Mouse (Mus musculus) limb, embryonic 10.5 days (tissue): ENCODE measurements around the gene Gria1. TPM values are rescaled to one million over a fixed set of nuclear protein-coding genes. Genes with fewer than 3 reads are reported as not detected.

ENCODE experiments used
- DNase-seq: peaks from one replicate; pipeline ENCODE4 v3.0.0-alpha.2; 2017; ENCODE audit warnings: low spot score
- H3K27ac ChIP-seq: fragments of 300-500 bp; sonication (generic); 2 replicates; pipeline ENCODE4 v1.5.1; 2016; ENCODE audit warnings: mild to moderate bottlenecking
- H3K27me3 ChIP-seq: fragments of 300-500 bp; sonication (generic); 2 replicates; pipeline ENCODE4 v1.6.1; 2016; ENCODE audit warnings: low read depth, mild to moderate bottlenecking; ENCODE audit not compliant: poor library complexity, severe bottlenecking
- H3K36me3 ChIP-seq: fragments of 300-500 bp; sonication (generic); 2 replicates; pipeline ENCODE4 v1.6.1; 2016; ENCODE audit warnings: mild to moderate bottlenecking, moderate library complexity
- H3K4me1 ChIP-seq: fragments of 300-500 bp; sonication (generic); 2 replicates; pipeline ENCODE4 v1.6.1; 2016
- H3K4me3 ChIP-seq: fragments of 300-500 bp; sonication (generic); 2 replicates; pipeline ENCODE4 v1.5.1; 2016; ENCODE audit warnings: mild to moderate bottlenecking, moderate library complexity
- H3K9me3 ChIP-seq: fragments of 300-500 bp; sonication (generic); replicated peaks from 2 replicates; pipeline ENCODE4 v1.6.1; 2016; ENCODE audit warnings: mild to moderate bottlenecking
- WGBS: fragments of 180-500 bp; shearing (Covaris S2); methylation state at CpG from one replicate; pipeline ENCODE4 v1.1.7; 2016; 5-methylcytosine and 5-hydroxymethylcytosine counted together
- polyA plus RNA-seq: library from polyadenylated mRNA; unstranded; fragments of >200 nt; fragmentation: Nextera tagmentation; extraction: Ambion mirVana; gene quantifications from 2 replicates; pipeline ENCODE4 v1.2.1, GENCODE M21; 2016

Gene Gria1
- polyA plus RNA-seq, 1 experiment from 2014 or later: 0.48 TPM

DNA sequence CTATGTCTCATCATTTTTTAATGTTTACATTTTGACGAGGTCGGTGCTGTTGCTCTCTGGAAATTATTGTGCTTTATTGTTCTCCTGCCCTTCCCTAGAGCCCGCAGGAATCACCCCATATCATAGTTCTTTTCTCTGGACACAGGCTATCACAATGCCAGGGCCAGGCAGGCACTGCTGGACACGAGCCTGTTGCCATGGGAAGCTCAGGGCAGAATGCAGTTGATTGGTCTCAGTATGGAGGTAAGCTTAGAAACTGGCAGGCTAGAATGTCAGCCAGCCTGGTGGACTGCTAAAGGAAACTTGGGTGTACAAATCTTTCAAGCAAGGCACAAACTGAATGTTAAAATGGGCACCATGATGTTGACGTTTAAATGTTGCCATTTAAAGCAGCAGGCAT is 78.3 kb downstream of the Gria1 start:
- Histone ChIP-seq H3K9me3 (no peaks in the 10 kb centered on the region), H3K4me3 (no peak overlapping the region)
- 87% methylated on average over 5 of the region's 5 CpGs for WGBS

GRCm38 (mm10) chr11:57090705-57091104 is 79.5 kb downstream of the Gria1 start:
- no peak for DNase-seq
- no peaks in the 10 kb centered on the region for H3K4me1 ChIP-seq
- no peak overlapping the region for H3K4me3 ChIP-seq
- no peaks in the 10 kb centered on the region for H3K27me3 ChIP-seq
- no peaks in the 10 kb centered on the region for H3K36me3 ChIP-seq
- H3K27ac ChIP-seq: no peak overlapping the region
- no peaks in the 10 kb centered on the region for H3K9me3 ChIP-seq

More for the DNA sequence above, 78.3 kb downstream of the Gria1 start:
- Histone ChIP-seq H3K27ac (no peak overlapping the region), H3K27me3 (no peaks in the 10 kb centered on the region), H3K36me3 (no peaks in the 10 kb centered on the region), H3K4me1 (no peaks in the 10 kb centered on the region)
- no peak for DNase-seq

- 87% methylated on average over 3 of the region's 3 CpGs for WGBS
- no peaks in the 10 kb centered on the region for H3K36me3 ChIP-seq
- no peak overlapping the region for H3K27ac ChIP-seq
- no peaks in the 10 kb centered on the region for H3K27me3 ChIP-seq
- H3K4me3 ChIP-seq: no peak overlapping the region
- DNase-seq: no peak
- no peaks in the 10 kb centered on the region for H3K4me1 ChIP-seq
- no peaks in the 10 kb centered on the region for H3K9me3 ChIP-seq
These were observed 80.2 kb downstream of the Gria1 start for GRCm38 (mm10) chr11:57091276-57091914.

DNA sequence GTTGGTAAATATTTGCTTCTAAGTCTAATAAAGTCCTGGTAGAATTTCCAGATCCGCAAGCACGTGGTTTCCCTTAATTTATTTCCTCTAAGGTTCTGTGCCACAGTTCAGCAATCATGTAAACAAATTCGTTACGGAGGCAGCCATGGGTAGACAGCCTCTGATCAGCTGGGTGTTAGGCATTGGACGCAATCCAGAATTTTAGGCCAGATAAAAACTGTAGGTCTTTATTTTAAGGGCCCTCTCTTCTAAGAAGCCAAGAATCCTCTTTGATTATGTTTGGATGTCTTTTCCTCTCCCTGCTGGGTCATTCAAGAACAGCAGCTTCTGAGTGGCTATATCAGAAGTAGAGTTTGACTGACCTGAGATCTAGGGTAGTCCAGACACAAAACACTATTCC is 89.3 kb downstream of the Gria1 start:
- Histone ChIP-seq H3K4me3 (no peak overlapping the region), H3K36me3 (no peaks in the 10 kb centered on the region), H3K4me1 (no peaks in the 10 kb centered on the region), H3K27me3 (no peaks in the 10 kb centered on the region), H3K9me3 (no peaks in the 10 kb centered on the region), H3K27ac (no peak overlapping the region)
- DNase-seq: no peak
- WGBS: 84% methylated on average over 5 of the region's 5 CpGs

DNA sequence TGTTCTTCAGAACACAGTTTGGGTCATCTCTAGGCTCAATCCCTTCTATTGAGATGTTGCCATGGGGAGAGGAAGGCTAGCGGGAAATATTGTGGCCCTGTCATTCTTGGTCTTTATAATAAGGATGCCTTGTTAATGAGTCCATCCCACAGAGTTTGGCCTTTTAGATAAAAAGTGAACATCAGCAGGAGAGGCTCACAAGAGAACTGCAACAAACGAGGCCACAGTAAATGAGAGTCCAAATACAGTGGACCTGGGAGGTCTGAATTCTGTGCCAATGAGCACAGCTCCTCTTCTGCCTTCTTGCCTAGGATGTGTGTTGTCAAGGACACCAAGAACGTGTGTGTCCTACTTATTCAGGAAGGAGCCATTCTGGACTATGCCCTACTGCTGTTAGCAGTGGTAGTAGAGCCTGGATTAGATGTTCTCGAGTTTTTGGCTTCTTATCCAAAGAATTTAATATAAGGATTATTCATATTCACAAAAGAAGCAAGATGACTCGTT is 92.6 kb downstream of the Gria1 start:
- H3K27ac ChIP-seq: no peak overlapping the region
- no peak overlapping the region for H3K4me3 ChIP-seq
- no peaks in the 10 kb centered on the region for H3K9me3 ChIP-seq
- no peaks in the 10 kb centered on the region for H3K4me1 ChIP-seq
- 84% methylated on average over 5 of the region's 5 CpGs for WGBS
- no peak for DNase-seq
- H3K36me3 ChIP-seq: no peaks in the 10 kb centered on the region
- H3K27me3 ChIP-seq: no peaks in the 10 kb centered on the region

DNA sequence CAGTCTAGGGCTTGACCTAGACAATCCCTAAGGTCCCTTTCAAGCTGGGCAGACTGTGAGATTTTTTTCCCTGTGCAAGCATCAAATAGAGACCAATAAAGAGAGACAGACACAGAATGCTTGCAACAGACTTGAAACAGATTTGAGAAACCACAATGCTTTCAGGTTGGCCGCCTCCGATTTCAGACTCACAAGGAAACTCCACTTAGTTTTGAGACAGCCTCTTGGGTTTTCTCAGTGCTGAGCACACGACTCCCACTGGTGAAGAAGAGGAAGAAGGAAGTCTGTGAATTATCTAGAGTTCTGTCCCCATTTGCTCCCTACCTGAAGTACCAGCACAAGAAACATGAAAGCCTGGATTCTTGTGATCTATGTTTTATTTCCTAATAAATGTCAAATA is 94.5 kb downstream of the Gria1 start:
- H3K9me3 ChIP-seq: no peaks in the 10 kb centered on the region
- H3K27ac ChIP-seq: no peak overlapping the region
- H3K36me3 ChIP-seq: no peaks in the 10 kb centered on the region
- 77% methylated on average over 3 of the region's 3 CpGs for WGBS
- DNase-seq: no peak
- no peaks in the 10 kb centered on the region for H3K4me1 ChIP-seq
- no peaks in the 10 kb centered on the region for H3K27me3 ChIP-seq
- H3K4me3 ChIP-seq: no peak overlapping the region

- Histone ChIP-seq H3K27me3 (no peaks in the 10 kb centered on the region), H3K36me3 (no peaks in the 10 kb centered on the region), H3K27ac (no peak overlapping the region), H3K9me3 (no peaks in the 10 kb centered on the region), H3K4me3 (no peak overlapping the region), H3K4me1 (no peaks in the 10 kb centered on the region)
- 95% methylated on average over 8 of the region's 8 CpGs for WGBS
- no peak for DNase-seq
These were observed 101.2 kb downstream of the Gria1 start for GRCm38 (mm10) chr11:57112386-57112785.

DNA sequence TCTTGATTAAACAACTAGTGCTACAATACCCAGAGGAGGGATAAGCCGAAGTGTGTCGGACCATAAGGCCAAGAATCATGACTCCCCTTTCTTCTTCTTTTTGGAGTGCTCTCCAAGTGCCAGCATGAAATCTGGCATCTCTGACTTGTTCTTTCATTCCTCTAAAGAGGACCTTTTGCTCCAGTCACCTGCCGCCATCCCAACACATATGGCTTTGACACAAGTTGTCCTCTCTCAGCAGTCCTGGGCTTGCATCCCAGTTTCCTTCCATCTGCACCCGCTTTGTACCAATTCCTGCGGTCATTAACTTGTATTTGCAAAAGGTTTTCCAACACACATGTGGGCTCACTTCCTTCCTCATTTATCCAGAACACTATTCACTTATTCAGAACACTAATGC is 103.2 kb downstream of the Gria1 start:
- H3K9me3 ChIP-seq: no peaks in the 10 kb centered on the region
- 94% methylated on average over 5 of the region's 5 CpGs for WGBS

DNA sequence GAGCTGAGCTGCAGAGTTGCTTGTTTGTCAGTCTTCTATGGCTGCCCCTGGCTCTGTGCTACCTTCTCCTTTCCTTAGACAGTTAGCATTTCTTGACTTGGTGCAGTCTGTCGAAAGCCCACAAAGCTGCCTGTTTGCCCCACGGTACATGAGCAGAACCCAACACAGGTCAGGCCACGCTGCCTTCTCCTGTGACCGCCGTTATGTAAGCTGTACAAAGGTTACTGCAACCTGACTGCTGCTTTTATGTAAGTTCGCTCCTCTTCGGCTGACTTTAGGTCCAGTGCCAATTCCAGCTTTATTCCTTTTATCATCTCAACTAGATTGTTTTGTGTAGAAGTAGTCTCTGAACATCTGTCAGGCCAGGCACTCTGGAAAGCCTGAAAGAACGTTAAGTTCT is 115.9 kb downstream of the Gria1 start:
- Histone ChIP-seq H3K4me3 (no peak overlapping the region), H3K36me3 (no peaks in the 10 kb centered on the region), H3K4me1 (no peaks in the 10 kb centered on the region), H3K27ac (no peak overlapping the region), H3K9me3 (no peaks in the 10 kb centered on the region), H3K27me3 (no peaks in the 10 kb centered on the region)
- no peak for DNase-seq
- WGBS: 87% methylated on average over 8 of the region's 8 CpGs

More for the DNA sequence above, 103.2 kb downstream of the Gria1 start:
- DNase-seq: no peak
- H3K27me3 ChIP-seq: no peaks in the 10 kb centered on the region
- H3K36me3 ChIP-seq: no peaks in the 10 kb centered on the region
- no peak overlapping the region for H3K4me3 ChIP-seq
- no peaks in the 10 kb centered on the region for H3K4me1 ChIP-seq
- H3K27ac ChIP-seq: no peak overlapping the region

GRCm38 (mm10) chr11:57140162-57140780 is 129.1 kb downstream of the Gria1 start:
- Histone ChIP-seq H3K36me3 (no peaks in the 10 kb centered on the region), H3K4me1 (no peaks in the 10 kb centered on the region), H3K9me3 (no peaks in the 10 kb centered on the region), H3K27ac (no peak overlapping the region), H3K27me3 (no peaks in the 10 kb centered on the region), H3K4me3 (no peak overlapping the region)
- DNase-seq: no peak
- WGBS: 90% methylated on average over 14 of the region's 14 CpGs

- Histone ChIP-seq H3K27ac (no peak overlapping the region), H3K4me1 (0 out of 2 replicates have a peak, but pooled peaks cover 3% of the 10 kb centered on the region), H3K36me3 (no peaks in the 10 kb centered on the region), H3K27me3 (no peaks in the 10 kb centered on the region), H3K9me3 (no peaks in the 10 kb centered on the region), H3K4me3 (no peak overlapping the region)
- 87% methylated on average over 5 of the region's 5 CpGs for WGBS
- DNase-seq: no peak
These were observed 132.5 kb downstream of the Gria1 start for GRCm38 (mm10) chr11:57143681-57144080.

DNA sequence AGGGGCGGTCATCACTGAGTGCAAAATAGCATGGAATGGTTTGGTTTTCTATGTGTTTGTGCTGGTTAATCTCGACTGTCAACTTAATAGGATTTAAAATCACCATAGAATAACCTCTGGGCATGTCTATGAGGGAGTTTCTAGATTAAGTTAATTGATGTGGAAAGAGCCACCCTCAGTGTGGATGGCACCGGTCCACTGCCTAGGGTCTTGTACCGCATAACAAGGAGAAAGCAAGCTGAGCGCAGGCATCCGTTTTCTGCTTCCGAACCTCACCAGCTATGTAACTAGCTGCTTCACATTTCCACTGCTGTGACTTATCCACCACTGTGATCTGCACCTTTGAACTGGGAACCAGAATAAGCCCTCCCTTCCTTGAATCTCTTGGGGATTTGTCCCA is 134.0 kb downstream of the Gria1 start:
- 81% methylated on average over 7 of the region's 7 CpGs for WGBS
- DNase-seq: no peak
- Histone ChIP-seq H3K4me3 (no peak overlapping the region), H3K9me3 (no peaks in the 10 kb centered on the region), H3K36me3 (no peaks in the 10 kb centered on the region), H3K27me3 (no peaks in the 10 kb centered on the region), H3K27ac (no peak overlapping the region), H3K4me1 (0 out of 2 replicates have a peak, but pooled peaks cover 3% of the 10 kb centered on the region)

DNA sequence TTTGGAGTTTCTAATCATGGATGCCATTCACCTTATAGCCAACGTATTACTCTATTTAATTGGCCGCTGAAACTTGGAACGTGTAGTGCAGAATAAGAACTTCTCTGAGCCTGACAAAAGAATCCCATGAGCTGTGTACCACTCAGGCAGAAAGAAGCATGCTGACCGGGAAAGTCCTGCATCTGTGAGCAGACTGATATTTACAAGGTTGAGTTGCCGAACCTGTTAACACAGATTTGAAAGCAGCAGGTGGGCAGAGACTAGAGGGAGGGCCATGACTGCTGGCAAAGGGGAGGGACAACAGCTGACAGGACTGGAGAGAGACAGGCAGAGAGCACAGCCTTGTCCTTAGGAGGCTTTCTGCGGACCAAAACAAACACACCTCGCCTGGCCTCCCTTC is 134.5 kb downstream of the Gria1 start:
- H3K4me1 ChIP-seq: 0 out of 2 replicates have a peak, but pooled peaks cover 3% of the 10 kb centered on the region
- 64% methylated on average over 7 of the region's 7 CpGs for WGBS
- H3K27me3 ChIP-seq: no peaks in the 10 kb centered on the region
- no peak overlapping the region for H3K27ac ChIP-seq
- no peaks in the 10 kb centered on the region for H3K9me3 ChIP-seq
- DNase-seq: no peak
- no peak overlapping the region for H3K4me3 ChIP-seq
- no peaks in the 10 kb centered on the region for H3K36me3 ChIP-seq
